Mouse (Mus musculus): ENCODE data around the gene Mob1a. TPM values are rescaled to one million over a fixed set of nuclear protein-coding genes. Genes with fewer than 3 reads are reported as not detected.

The Mob1a gene
- total and polyA plus RNA-seq, 3 experiments = 12.4 to 22.6 (median 22.3) TPM

DNA sequence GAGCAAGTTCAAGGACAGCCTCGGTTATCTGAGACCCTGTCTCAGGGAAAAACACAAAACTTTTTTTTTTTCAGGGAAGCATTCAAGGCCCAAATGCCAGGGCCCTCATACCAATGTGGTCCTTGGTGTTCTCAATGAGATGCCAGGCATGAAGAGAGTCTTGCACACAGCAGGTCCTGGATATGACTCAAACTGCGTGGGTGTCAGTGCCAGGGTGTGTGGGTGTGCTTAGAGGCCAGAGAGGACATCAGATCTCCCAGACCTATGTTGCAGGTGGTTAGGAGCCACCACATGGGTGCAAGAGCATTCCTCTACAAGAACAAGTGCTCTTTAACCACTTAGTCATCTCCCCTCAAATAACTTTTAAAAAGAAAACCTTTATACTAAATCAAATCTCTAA is 24.5 kb upstream of the Mob1a start:
- H3K79me2 ChIP-seq (replicated peaks; ENCODE audit: control insufficient read depth, insufficient read depth, low read length) = no peaks in the 10 kb centered on the region
- intact Hi-C loops (cut with DNase I) = no loop called here
- H3K4me1 ChIP-seq (ENCODE audit: control insufficient read depth, insufficient read depth, low read length) = peaks cover 2% of the 10 kb centered on the region; the same call in 1 of the 2 replicates
- no peak overlapping the region for H3K9ac ChIP-seq (ENCODE audit: low read depth, low read length)
- WGBS = 82% methylated on average over 2 of the region's 2 CpGs
- no peaks in the 10 kb centered on the region for H3K36me3 ChIP-seq (ENCODE audit: control insufficient read depth, insufficient read depth, low read length)
- H3K27me3 ChIP-seq (ENCODE audit: control insufficient read depth, insufficient read depth, low read length) = no peaks in the 10 kb centered on the region
- DNase-seq = no peak
- no peak for TF ChIP-seq EP300 (IDR thresholded peaks at IDR 0.05; ENCODE audit: insufficient read depth, low read depth, low read length)
- no peak for TF ChIP-seq POLR2A (IDR thresholded peaks at IDR 0.05; ENCODE audit: insufficient read depth, low read depth, low read length)
- no peak for TF ChIP-seq CTCF (IDR thresholded peaks at IDR 0.05)
- no peak overlapping the region for H3K27ac ChIP-seq
- no peak overlapping the region for H3K4me3 ChIP-seq

DNA sequence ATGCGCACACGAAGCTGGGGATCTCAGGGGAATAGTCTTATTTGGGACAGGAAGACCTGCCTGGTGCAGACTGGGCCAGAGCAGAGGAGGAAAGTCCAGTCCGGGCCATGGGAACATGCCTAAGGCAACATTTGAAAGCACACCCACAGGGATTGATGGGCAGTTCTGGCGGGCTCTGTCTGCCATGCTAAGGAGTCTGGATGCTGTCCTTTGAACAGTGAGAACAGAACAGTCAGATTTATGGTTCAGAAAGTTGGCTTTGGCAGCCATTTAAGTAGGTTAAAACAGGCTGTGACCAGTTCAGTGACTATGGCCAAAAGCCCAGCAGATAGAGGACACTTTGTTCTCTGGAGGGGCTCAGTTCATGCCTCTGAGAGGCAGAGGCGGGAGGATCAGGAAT is 23.6 kb upstream of the Mob1a start:
- WGBS = 57% methylated on average over 5 of the region's 5 CpGs
- intact Hi-C loops (cut with DNase I) = no loop called here
- Histone ChIP-seq H3K4me1 (ENCODE audit: control insufficient read depth, insufficient read depth, low read length) (peaks cover 2% of the 10 kb centered on the region; the same call in 1 of the 2 replicates), H3K79me2 (replicated peaks; ENCODE audit: control insufficient read depth, insufficient read depth, low read length) (no peaks in the 10 kb centered on the region), H3K27ac (no peak overlapping the region), H3K9ac (ENCODE audit: low read depth, low read length) (no peak overlapping the region), H3K36me3 (ENCODE audit: control insufficient read depth, insufficient read depth, low read length) (no peaks in the 10 kb centered on the region), H3K4me3 (no peak overlapping the region), H3K27me3 (ENCODE audit: control insufficient read depth, insufficient read depth, low read length) (no peaks in the 10 kb centered on the region)
- no peak for TF ChIP-seq POLR2A (IDR thresholded peaks at IDR 0.05; ENCODE audit: insufficient read depth, low read depth, low read length)
- no peak for TF ChIP-seq EP300 (IDR thresholded peaks at IDR 0.05; ENCODE audit: insufficient read depth, low read depth, low read length)
- TF ChIP-seq CTCF (IDR thresholded peaks at IDR 0.05) = no peak
- peak in 1 of 2 experiments; percentile 17 for DNase-seq

- WGBS = 93% methylated on average over 7 of the region's 7 CpGs
- no peaks in the 10 kb centered on the region for H3K36me3 ChIP-seq (ENCODE audit: control insufficient read depth, insufficient read depth, low read length)
- H3K4me3 ChIP-seq = no peak overlapping the region
- no peaks in the 10 kb centered on the region for H3K27me3 ChIP-seq (ENCODE audit: control insufficient read depth, insufficient read depth, low read length)
- TF ChIP-seq POLR2A (IDR thresholded peaks at IDR 0.05; ENCODE audit: insufficient read depth, low read depth, low read length) = no peak
- peak; percentile 16; the same call in 1 of the 2 replicates for TF ChIP-seq CTCF (IDR thresholded peaks at IDR 0.05)
- H3K4me1 ChIP-seq (ENCODE audit: control insufficient read depth, insufficient read depth, low read length) = no peaks in the 10 kb centered on the region
- H3K9ac ChIP-seq (ENCODE audit: low read depth, low read length) = no peak overlapping the region
- no peaks in the 10 kb centered on the region for H3K79me2 ChIP-seq (replicated peaks; ENCODE audit: control insufficient read depth, insufficient read depth, low read length)
- H3K27ac ChIP-seq = no peak overlapping the region
- intact Hi-C loops (cut with DNase I) = no loop called here
- no peak for DNase-seq
Observed at GRCm38 (mm10) chr6:83309017-83309416, 16.8 kb upstream of the Mob1a start.

DNA sequence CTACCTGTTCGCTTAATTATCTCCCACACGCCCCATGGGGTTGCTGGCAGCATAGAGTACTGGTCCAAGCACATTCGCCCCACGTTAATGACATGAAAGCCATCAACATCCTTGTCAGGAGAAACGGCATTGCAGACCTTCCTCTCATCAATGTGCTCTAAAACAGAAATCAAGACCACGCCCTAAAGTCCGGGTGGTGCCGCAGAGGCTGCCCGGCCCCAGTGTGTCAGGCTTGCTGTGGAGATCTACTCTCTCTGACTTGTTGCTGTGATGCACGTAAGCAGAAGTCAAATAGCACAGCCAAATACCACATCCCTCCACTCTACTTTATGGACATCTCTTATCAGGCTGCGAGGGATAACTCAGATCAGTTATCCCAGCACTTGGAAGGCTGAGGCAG is 14.6 kb upstream of the Mob1a start:
- H3K36me3 ChIP-seq (ENCODE audit: control insufficient read depth, insufficient read depth, low read length) = no peaks in the 10 kb centered on the region
- 90% methylated on average over 11 of the region's 11 CpGs for WGBS

DNA sequence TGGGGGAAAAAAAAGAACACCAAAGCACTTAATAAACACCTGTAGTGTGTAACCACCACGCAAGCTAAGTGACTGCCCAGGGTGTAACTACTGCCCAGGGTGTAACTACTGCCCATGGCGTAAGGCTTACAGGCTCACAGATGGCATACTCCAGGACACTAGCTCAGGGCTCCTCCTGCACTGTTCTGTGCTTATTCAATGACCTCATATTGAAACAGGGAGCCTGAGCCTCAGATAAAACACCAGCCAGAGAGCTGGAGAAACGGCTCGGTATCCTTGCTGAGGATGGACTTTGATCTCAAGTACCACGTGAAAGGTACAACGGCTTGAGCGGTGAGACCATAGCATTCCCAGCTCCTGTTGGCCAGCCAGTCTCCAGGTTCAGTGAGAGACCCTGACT is 13.8 kb upstream of the Mob1a start:
- intact Hi-C loops (cut with DNase I) = no loop called here
- 77% methylated on average over 7 of the region's 7 CpGs for WGBS
- Histone ChIP-seq H3K9ac (ENCODE audit: low read depth, low read length) (no peak overlapping the region), H3K36me3 (ENCODE audit: control insufficient read depth, insufficient read depth, low read length) (no peaks in the 10 kb centered on the region), H3K27me3 (ENCODE audit: control insufficient read depth, insufficient read depth, low read length) (no peaks in the 10 kb centered on the region), H3K79me2 (replicated peaks; ENCODE audit: control insufficient read depth, insufficient read depth, low read length) (no peaks in the 10 kb centered on the region), H3K27ac (no peak overlapping the region), H3K4me1 (ENCODE audit: control insufficient read depth, insufficient read depth, low read length) (no peaks in the 10 kb centered on the region; the same call in 1 of the 2 replicates), H3K4me3 (no peak overlapping the region)
- TF ChIP-seq EP300 (IDR thresholded peaks at IDR 0.05; ENCODE audit: insufficient read depth, low read depth, low read length) = no peak
- TF ChIP-seq CTCF (IDR thresholded peaks at IDR 0.05) = no peak
- no peak for TF ChIP-seq POLR2A (IDR thresholded peaks at IDR 0.05; ENCODE audit: insufficient read depth, low read depth, low read length)
- DNase-seq = no peak

More for the DNA sequence above, 14.6 kb upstream of the Mob1a start:
- H3K4me3 ChIP-seq = no peak overlapping the region
- no peak for TF ChIP-seq EP300 (IDR thresholded peaks at IDR 0.05; ENCODE audit: insufficient read depth, low read depth, low read length)
- no peak for TF ChIP-seq CTCF (IDR thresholded peaks at IDR 0.05)
- TF ChIP-seq POLR2A (IDR thresholded peaks at IDR 0.05; ENCODE audit: insufficient read depth, low read depth, low read length) = no peak
- no peak overlapping the region for H3K27ac ChIP-seq
- DNase-seq = no peak
- intact Hi-C loops (cut with DNase I) = no loop called here
- H3K9ac ChIP-seq (ENCODE audit: low read depth, low read length) = no peak overlapping the region
- H3K27me3 ChIP-seq (ENCODE audit: control insufficient read depth, insufficient read depth, low read length) = no peaks in the 10 kb centered on the region
- no peaks in the 10 kb centered on the region for H3K79me2 ChIP-seq (replicated peaks; ENCODE audit: control insufficient read depth, insufficient read depth, low read length)
- no peaks in the 10 kb centered on the region for H3K4me1 ChIP-seq (ENCODE audit: control insufficient read depth, insufficient read depth, low read length)

GRCm38 (mm10) chr6:83312514-83312913 is 13.3 kb upstream of the Mob1a start:
- Histone ChIP-seq H3K36me3 (ENCODE audit: control insufficient read depth, insufficient read depth, low read length) (no peaks in the 10 kb centered on the region), H3K9ac (ENCODE audit: low read depth, low read length) (no peak overlapping the region), H3K79me2 (replicated peaks; ENCODE audit: control insufficient read depth, insufficient read depth, low read length) (no peaks in the 10 kb centered on the region), H3K4me3 (no peak overlapping the region), H3K4me1 (ENCODE audit: control insufficient read depth, insufficient read depth, low read length) (no peaks in the 10 kb centered on the region; the same call in 1 of the 2 replicates), H3K27ac (no peak overlapping the region), H3K27me3 (ENCODE audit: control insufficient read depth, insufficient read depth, low read length) (no peaks in the 10 kb centered on the region)
- 87% methylated on average over 8 of the region's 8 CpGs for WGBS
- no peak for DNase-seq
- TF ChIP-seq CTCF (IDR thresholded peaks at IDR 0.05) (no peak), EP300 (IDR thresholded peaks at IDR 0.05; ENCODE audit: insufficient read depth, low read depth, low read length) (no peak), POLR2A (IDR thresholded peaks at IDR 0.05; ENCODE audit: insufficient read depth, low read depth, low read length) (no peak)
- intact Hi-C loops (cut with DNase I) = no loop called here
